Mouse (Mus musculus) limb, embryonic 11.5 days (tissue): ENCODE results near the gene Pih1d1. TPM values are rescaled to one million over a fixed set of nuclear protein-coding genes. Genes with fewer than 3 reads are reported as not detected.

Experiments used
- ATAC-seq: fragments of 200-750 bp; cut with Nextera tagmentation; 2 replicates; pipeline ENCODE4 v1.8.0; 2017; ENCODE audit warnings: low read depth; ENCODE audit not compliant: insufficient number of reproducible peaks, low FRiP score, low TSS enrichment
- DNase-seq: peaks from one replicate; pipeline ENCODE4 v3.0.0-alpha.2; 2015; ENCODE audit warnings: low spot score
- H3K27ac ChIP-seq: fragments of 300-500 bp; sonication (generic); replicated peaks from 2 replicates; pipeline ENCODE4 v1.5.1; 2014; ENCODE audit warnings: low read depth, mild to moderate bottlenecking, low read length
- H3K27me3 ChIP-seq: fragments of 300-500 bp; sonication (generic); 2 replicates; pipeline ENCODE4 v1.6.1; 2014; ENCODE audit warnings: mild to moderate bottlenecking, low read length, mixed read lengths; ENCODE audit not compliant: control insufficient read depth, insufficient read depth
- H3K36me3 ChIP-seq: fragments of 300-500 bp; sonication (generic); 2 replicates; pipeline ENCODE4 v1.6.1; 2014; ENCODE audit warnings: mild to moderate bottlenecking, low read length, moderate library complexity, mixed read lengths; ENCODE audit not compliant: control insufficient read depth, insufficient read depth
- H3K4me1 ChIP-seq: fragments of 300-500 bp; sonication (generic); 2 replicates; pipeline ENCODE4 v1.6.1; 2014; ENCODE audit warnings: low read length, mixed read lengths; ENCODE audit not compliant: control insufficient read depth, insufficient read depth
- H3K4me2 ChIP-seq: fragments of 300-500 bp; sonication (generic); 2 replicates; pipeline ENCODE4 v1.6.1; 2014; ENCODE audit warnings: low read depth, mild to moderate bottlenecking, moderate library complexity; ENCODE audit not compliant: severe bottlenecking
- H3K4me3 ChIP-seq: fragments of 300-500 bp; sonication (generic); 2 replicates; pipeline ENCODE4 v1.5.1; 2014; ENCODE audit warnings: low read depth, low read length
- H3K9ac ChIP-seq: fragments of 300-500 bp; sonication (generic); 2 replicates; pipeline ENCODE4 v1.6.1; 2014; ENCODE audit warnings: mild to moderate bottlenecking, low read length
- H3K9me3 ChIP-seq: fragments of 300-500 bp; sonication (generic); 2 replicates; pipeline ENCODE4 v1.6.1; 2016; ENCODE audit warnings: low read length; ENCODE audit not compliant: control insufficient read depth
- WGBS: fragments of 180-500 bp; shearing (Covaris S2); extraction: QIAGEN DNeasy Blood & Tissue Kit; methylation state at CpG from one replicate; pipeline ENCODE4 v1.1.7; 2014; 5-methylcytosine and 5-hydroxymethylcytosine counted together
- polyA plus RNA-seq: library from polyadenylated mRNA; unstranded; fragments of >200 nt; fragmentation: Nextera tagmentation; extraction: Ambion mirVana; gene quantifications from 2 replicates; pipeline ENCODE4 v1.2.1, GENCODE M21; 2014

The Pih1d1 gene
- polyA plus RNA-seq, 1 experiment from 2014 or later, result 106 TPM

DNA sequence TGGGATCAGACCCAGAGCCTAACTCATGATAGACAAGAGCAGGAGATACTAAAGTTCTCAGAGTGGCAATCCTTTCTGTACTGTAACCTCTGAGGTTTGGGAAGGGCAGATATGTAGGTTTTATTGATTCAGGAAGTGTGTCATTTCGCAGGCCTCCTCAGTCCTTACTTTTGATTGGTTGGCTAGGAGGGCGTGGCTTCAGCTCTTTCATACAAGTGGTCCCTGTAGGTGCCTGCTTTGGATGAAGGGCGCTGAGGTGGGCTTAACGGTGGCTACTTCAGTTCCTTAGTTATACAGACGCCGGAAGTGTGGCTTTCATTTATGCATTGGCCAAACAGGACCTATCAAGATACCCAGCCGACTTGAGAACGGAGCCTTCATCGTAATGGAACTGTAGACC lies 1.5 kb downstream of the Pih1d1 start:
- Histone ChIP-seq H3K36me3 (peaks cover 2% of the 10 kb centered on the region; the same call in 1 of the 2 replicates), H3K4me2 (0 out of 2 replicates have a peak overlapping the region, but pooled peaks have one; percentile 53), H3K4me3 (no peak overlapping the region), H3K9me3 (no peaks in the 10 kb centered on the region), H3K4me1 (0 out of 2 replicates have a peak, but pooled peaks cover 13% of the 10 kb centered on the region), H3K9ac (no peak overlapping the region), H3K27me3 (no peaks in the 10 kb centered on the region), H3K27ac (no peak overlapping the region)
- DNase-seq (no peak), ATAC-seq (no peak)
- 85% methylated on average over 9 of the region's 9 CpGs for WGBS

DNA sequence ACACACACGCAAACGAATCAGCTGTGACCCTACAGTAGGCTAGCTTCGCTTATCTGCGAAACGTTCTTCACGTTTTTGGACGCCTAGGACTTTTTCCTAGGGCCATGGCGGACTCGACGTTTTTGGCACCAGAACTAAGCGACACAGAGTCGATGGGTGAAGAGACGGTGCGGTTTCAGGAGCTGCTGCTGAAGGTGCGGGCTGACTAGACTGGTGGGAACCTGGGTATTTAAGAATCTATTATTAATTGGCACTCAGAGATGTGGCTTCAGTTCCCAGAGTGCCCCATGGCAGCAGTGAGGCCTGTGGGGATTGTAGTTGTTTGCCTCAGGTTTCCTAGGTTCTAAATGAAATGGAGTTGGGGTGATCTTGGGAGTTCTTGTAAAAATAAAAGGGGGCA lies 2.1 kb downstream of the Pih1d1 start:
- Histone ChIP-seq H3K4me2 (no peak overlapping the region), H3K9ac (no peak overlapping the region), H3K4me1 (0 out of 2 replicates have a peak, but pooled peaks cover 9% of the 10 kb centered on the region), H3K9me3 (no peaks in the 10 kb centered on the region), H3K36me3 (peaks cover 5% of the 10 kb centered on the region; the same call in 1 of the 2 replicates), H3K27ac (no peak overlapping the region), H3K27me3 (no peaks in the 10 kb centered on the region), H3K4me3 (no peak overlapping the region)
- no peak for DNase-seq
- no peak for ATAC-seq
- WGBS, result 95% methylated on average over 15 of the region's 15 CpGs

DNA sequence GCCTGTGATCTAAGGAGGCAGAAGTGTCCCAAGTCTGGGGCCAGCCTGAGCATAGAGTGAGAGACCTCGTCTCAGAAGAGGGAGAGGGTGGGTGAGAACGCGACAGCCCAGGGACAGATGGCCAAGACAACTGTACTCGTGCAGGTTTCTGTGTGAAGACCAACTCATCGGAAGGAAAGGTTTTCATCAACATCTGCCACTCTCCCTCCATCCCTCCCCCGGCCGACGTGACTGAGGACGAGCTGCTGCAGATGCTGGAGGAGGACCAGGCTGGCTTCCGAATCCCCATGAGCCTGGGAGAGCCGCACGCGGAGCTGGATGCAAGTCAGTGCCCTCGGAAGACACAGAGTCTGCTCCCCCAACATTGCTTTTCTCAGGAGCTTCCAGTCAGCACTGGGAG lies 3.4 kb downstream of the Pih1d1 start:
- Histone ChIP-seq H3K27ac (no peak overlapping the region), H3K4me3 (no peak overlapping the region), H3K9me3 (no peaks in the 10 kb centered on the region), H3K9ac (no peak overlapping the region), H3K4me2 (no peak overlapping the region), H3K27me3 (peaks cover under 1% of the 10 kb centered on the region; the same call in 1 of the 2 replicates), H3K4me1 (0 out of 2 replicates have a peak, but pooled peaks cover 6% of the 10 kb centered on the region), H3K36me3 (peaks cover 5% of the 10 kb centered on the region; the same call in 1 of the 2 replicates)
- no peak for DNase-seq
- ATAC-seq, result no peak
- 85% methylated on average over 14 of the region's 14 CpGs for WGBS

DNA sequence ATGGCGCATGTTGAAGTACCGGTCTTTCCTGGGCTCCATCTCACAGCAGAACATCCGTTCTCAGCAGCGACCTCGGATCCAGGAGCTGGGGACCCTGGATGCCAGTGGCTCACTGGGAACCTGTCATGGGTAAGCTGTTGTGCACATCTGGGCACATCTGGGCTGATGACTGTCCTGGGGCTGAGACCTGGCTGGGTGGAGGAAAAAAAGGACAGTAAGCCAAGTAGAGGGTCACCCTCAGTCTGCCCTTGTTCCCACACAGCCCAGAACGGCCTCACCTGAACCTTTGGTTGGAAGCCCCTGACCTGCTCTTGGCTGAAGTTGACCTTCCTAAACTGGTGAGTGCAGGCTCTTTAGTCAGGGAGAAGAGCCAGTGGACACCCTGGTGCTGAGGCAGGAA lies 4.9 kb downstream of the Pih1d1 start:
- 0 out of 2 replicates have a peak, but pooled peaks cover 8% of the 10 kb centered on the region for H3K4me1 ChIP-seq
- 91% methylated on average over 6 of the region's 6 CpGs for WGBS
- no peak for ATAC-seq

DNA sequence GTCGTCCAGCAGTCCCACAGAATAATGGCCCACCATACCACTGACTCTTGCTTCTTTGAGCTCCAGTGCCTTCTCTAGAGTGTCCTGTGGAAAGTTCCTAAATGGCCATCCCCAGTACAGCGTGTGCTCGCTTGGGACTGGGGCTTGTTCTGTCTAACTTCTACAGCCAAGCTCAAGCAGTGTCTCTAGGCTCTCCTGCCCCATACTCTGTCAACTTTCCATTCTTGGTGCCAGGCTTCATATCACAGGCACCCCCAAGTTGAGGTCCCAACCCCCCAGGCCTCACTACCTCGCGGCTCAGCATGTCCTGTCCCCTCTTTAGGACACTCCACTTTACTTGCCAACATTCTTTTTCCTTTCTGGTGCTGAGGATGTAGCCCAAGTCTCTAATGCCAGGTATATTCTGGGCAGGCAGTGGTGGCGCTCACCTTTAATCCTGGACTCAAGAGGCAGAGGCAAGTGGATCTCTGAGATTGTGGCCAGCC lies 6.3 kb downstream of the Pih1d1 start:
- ATAC-seq (no peak), DNase-seq (no peak)
- no peak overlapping the region for H3K9ac ChIP-seq
- no peaks in the 10 kb centered on the region for H3K9me3 ChIP-seq
- 93% methylated on average over 6 of the region's 6 CpGs for WGBS
- peaks cover 29% of the 10 kb centered on the region for H3K27me3 ChIP-seq
- no peak overlapping the region for H3K4me2 ChIP-seq
- H3K27ac ChIP-seq, result no peak overlapping the region
- peaks cover 5% of the 10 kb centered on the region; the same call in 1 of the 2 replicates for H3K36me3 ChIP-seq
- H3K4me3 ChIP-seq, result no peak overlapping the region
- 0 out of 2 replicates have a peak, but pooled peaks cover 5% of the 10 kb centered on the region for H3K4me1 ChIP-seq

More for the DNA sequence above, 4.9 kb downstream of the Pih1d1 start:
- no peaks in the 10 kb centered on the region for H3K9me3 ChIP-seq
- H3K27me3 ChIP-seq, result peaks cover 15% of the 10 kb centered on the region
- no peak for DNase-seq
- peaks cover 5% of the 10 kb centered on the region; the same call in 1 of the 2 replicates for H3K36me3 ChIP-seq
- H3K9ac ChIP-seq, result no peak overlapping the region
- H3K4me2 ChIP-seq, result no peak overlapping the region
- H3K27ac ChIP-seq, result no peak overlapping the region
- H3K4me3 ChIP-seq, result no peak overlapping the region

DNA sequence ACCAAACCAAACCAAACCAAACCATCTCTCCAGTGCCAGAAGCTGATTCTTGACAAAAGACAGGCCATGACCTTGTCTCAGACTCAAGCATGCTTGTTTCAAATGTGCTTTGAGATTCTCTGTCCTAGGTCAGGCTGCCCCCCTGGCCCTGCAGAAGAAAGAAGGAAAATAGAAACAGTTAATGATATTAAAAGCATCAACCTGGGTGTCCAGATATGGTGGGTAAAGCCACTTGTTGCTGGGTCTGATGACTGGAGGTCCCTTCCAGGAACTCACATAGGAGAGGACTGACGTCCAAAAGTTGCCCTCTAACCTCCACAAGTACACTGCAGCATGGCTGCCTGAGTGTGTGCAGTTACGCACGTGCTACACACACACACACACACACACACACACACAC lies 6.8 kb downstream of the Pih1d1 start:
- H3K9ac ChIP-seq, result no peak overlapping the region
- 0 out of 2 replicates have a peak, but pooled peaks cover 3% of the 10 kb centered on the region for H3K4me1 ChIP-seq
- H3K9me3 ChIP-seq, result no peaks in the 10 kb centered on the region
- 90% methylated on average over 3 of the region's 3 CpGs for WGBS
- H3K27me3 ChIP-seq, result peaks cover 34% of the 10 kb centered on the region
- H3K4me2 ChIP-seq, result no peak overlapping the region
- DNase-seq, result no peak
- peaks cover 5% of the 10 kb centered on the region; the same call in 1 of the 2 replicates for H3K36me3 ChIP-seq
- no peak overlapping the region for H3K4me3 ChIP-seq
- ATAC-seq, result no peak
- no peak overlapping the region for H3K27ac ChIP-seq

DNA sequence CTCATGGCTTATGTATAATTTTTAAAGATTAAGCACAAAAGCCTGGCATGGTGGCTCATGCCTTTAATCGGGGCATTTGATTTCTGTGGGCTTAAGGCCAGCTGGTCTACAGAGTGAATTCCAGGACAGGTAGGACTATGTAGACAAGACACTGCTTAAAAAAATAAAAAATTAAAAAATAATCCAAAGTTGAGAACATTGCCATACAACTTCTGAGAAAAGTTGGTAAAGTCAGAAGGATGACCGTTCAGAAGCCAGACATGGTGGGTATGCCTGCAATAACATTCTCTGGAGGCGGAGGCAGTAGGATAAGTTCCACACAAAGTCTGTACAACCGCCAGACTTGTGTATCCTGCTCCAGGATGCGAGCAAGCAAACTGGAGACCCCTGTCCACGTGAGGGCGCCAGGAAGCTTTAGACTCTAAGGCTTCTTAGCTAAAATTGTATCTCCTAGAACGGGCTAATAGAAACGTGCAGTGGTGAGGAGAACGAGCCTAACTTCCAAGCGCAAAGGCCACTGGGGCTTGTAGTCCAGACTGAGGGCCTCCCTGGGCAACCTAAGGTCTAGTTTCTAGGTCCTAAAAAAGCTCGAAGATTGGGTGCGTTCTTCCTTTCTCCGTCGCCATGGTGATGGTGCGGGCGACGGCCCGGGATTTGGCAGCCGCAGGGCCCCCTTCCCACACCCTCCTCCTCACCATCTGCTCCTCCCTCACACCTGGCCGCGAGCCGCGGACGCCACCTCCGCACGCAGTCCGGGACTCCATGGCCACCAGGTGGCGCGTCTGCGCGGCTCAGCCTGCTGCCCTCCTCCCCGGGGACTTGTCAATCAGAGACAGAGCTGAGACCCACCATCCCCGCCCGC lies 7.7 kb downstream of the Pih1d1 start:
- Histone ChIP-seq H3K9me3 (no peaks in the 10 kb centered on the region; the same call in 1 of the 2 replicates), H3K27ac (no peak overlapping the region), H3K27me3 (peaks cover 43% of the 10 kb centered on the region), H3K4me1 (0 out of 2 replicates have a peak, but pooled peaks cover 3% of the 10 kb centered on the region), H3K36me3 (peaks cover 5% of the 10 kb centered on the region; the same call in 1 of the 2 replicates), H3K4me3 (peak overlapping the region; percentile 25), H3K9ac (no peak overlapping the region), H3K4me2 (peak overlapping the region; percentile 62)
- ATAC-seq (peak; percentile 84), DNase-seq (peak; percentile 93)
- WGBS, result 6% methylated on average over 34 of the region's 35 CpGs

DNA sequence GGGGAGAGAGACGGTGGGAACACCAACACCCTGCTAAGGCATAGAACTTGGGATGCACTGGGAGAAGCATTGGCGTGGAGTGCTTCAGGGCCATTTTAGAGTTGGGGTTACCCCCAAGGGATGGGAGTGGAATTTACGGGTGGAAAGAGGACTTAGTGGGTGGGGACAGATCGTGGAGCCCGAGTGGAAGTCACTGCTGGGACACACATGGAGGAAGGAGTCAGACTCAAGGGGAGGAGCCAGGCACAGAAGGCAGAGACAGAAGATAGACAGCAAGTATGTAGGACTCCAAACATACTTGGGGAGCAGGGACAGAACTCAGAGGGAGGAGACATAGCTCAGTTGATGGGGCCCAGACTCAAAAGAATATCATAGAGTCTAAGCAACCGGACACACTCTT lies 8.4 kb downstream of the Pih1d1 start:
- H3K9ac ChIP-seq, result no peak overlapping the region
- no peaks in the 10 kb centered on the region; the same call in 1 of the 2 replicates for H3K9me3 ChIP-seq
- 25% methylated on average over 6 of the region's 6 CpGs for WGBS
- no peak for DNase-seq
- H3K4me2 ChIP-seq, result peak overlapping the region; percentile 62
- no peak; the same call in 1 of the 2 replicates for ATAC-seq
- H3K36me3 ChIP-seq, result peaks cover 5% of the 10 kb centered on the region; the same call in 1 of the 2 replicates
- H3K27ac ChIP-seq, result no peak overlapping the region
- peak overlapping the region; percentile 25 for H3K4me3 ChIP-seq
- 0 out of 2 replicates have a peak, but pooled peaks cover 3% of the 10 kb centered on the region for H3K4me1 ChIP-seq
- H3K27me3 ChIP-seq, result peaks cover 49% of the 10 kb centered on the region
